Mouse (Mus musculus) embryo, embryonic 10 days (tissue): ENCODE results near the gene Unc13b.

Source experiments
- DNase-seq: peaks from one replicate; pipeline ENCODE4 v3.0.0-alpha.2; 2015; ENCODE audit warnings: low spot score

Unc13b gene

GRCm38 (mm10) chr4:43058753-43059654, at the start of gene Unc13b:
TSS of gene Unc13b (plus strand) at chr4:43058953.
- DNase-seq = peak; percentile 91

GRCm38 (mm10) chr4:43010161-43011038, 48.4 kb upstream of the Unc13b start, which contains the start of gene Fancg:
TSS of gene Fancg (minus strand) at chr4:43010506.
- peak; percentile 94 for DNase-seq

GRCm38 (mm10) chr4:43012091-43012490, 46.7 kb upstream of the Unc13b start:
- DNase-seq = no peak

- no peak for DNase-seq
These were observed 40.6 kb upstream of the Unc13b start for GRCm38 (mm10) chr4:43018156-43018555.

- DNase-seq = no peak
These were observed 39.6 kb upstream of the Unc13b start for GRCm38 (mm10) chr4:43019176-43019575.

GRCm38 (mm10) chr4:43019641-43020465, 38.9 kb upstream of the Unc13b start:
- DNase-seq = no peak

DNA sequence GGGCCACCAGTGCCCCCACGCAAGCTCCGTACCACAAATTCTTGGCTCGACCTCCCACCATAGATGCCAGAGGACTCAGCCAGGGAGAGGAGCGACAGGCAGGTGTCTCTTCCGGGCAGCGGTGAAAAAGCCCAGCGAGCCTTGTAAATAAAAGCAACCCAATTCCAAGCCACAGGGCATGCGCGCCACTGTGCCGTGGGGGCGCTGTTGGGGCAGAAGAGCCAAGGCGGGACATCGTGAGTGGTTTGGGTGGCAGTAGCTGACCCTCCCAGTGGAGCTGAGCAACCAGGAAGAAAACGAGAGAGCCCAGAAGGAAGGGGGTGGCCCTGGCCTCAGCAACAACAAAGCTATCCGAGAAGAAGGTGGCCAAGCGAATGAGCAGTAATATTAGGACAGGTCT, 37.9 kb upstream of the Unc13b start:
- no peak for DNase-seq

DNA sequence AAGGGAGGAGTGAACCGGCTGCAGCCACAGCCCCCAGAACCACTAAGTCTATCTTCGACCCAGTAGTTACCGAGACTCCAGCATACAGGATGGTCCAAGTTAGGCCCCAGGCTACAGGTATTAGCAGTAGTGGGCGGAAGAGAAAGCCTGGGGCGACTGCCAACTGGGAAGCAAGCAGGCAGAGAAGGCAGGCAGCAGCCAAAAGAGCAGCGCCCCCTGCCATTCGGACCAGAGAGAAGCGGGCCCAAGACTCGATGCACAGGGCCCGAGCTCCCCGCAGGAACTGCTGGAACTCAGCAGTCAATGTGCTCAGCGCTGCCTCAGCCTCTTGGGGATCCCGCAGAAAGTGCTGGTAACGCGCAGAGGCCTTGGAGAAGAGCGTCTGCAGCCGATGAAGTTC, 37.4 kb upstream of the Unc13b start:
- DNase-seq = no peak

DNA sequence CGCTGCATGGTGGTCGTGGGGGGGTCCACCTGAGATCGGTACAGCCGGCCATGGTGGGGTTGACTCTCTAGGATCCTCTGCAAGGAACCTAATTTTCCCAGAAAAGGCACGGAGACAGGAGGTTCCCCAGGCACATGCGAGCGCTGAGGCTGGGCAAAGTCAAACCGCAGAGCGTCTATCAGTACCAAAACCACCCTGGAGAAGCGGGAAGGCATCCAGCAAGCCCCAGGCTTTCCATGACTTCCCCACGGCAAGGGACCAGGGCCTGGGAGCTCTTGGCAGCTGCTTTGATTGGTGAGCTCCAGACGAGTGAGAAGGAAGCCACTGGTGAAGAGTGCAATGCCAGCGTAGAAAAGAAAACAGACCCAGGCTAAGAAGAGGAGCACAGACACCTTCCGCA, 34.1 kb upstream of the Unc13b start:
- DNase-seq = no peak

DNA sequence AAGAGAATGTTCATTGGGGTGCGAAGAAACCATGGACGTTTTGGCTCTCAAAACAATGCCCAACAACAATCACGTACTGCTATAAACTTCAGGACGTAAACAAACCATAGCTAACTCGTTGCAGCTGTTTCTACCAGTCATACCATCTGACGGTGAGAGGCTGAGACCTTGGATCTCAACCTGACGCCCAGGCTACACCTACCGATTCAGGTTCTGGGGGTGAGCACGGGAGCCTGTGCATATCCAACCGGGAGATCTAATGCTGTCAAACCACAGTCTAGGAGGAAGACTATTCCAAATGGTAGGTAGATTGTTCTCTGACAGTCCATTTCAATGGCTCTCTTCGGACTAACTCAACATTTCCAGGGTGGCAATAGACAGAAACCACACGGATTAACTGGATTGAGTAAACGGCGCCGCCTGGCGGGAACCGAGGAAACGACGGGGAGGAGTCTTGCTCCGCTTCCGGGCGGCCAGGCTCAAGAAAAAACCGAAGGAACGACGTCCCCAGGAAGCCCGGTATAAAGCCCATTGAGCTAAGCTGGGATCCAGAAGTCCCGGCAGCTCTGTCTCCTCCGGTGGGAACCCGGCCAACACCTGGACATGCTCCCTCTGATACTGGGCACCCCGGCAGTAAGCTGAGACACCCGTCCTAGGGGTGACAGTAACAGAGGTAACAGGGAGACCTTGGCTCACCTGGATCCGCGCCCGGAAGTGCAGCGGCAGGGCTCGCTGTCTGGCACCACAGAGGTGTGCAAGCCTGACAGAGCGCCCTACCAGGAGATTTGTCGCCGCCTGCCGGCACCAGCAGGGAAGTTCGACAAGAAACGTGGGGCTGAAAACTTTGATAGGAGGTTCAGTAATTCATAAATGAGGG, 33.4 kb upstream of the Unc13b start, which contains the start of gene Pigo:
Gene Pigo, minus strand, starts transcription at position 736 of the 877 bp plus-strand sequence.
- peak; percentile 93 for DNase-seq

- DNase-seq = no peak
These were observed 29.6 kb upstream of the Unc13b start for GRCm38 (mm10) chr4:43029121-43029520.

GRCm38 (mm10) chr4:43029749-43030148, 29.0 kb upstream of the Unc13b start:
- DNase-seq = no peak

GRCm38 (mm10) chr4:43030352-43030751, 28.4 kb upstream of the Unc13b start:
- no peak for DNase-seq

DNA sequence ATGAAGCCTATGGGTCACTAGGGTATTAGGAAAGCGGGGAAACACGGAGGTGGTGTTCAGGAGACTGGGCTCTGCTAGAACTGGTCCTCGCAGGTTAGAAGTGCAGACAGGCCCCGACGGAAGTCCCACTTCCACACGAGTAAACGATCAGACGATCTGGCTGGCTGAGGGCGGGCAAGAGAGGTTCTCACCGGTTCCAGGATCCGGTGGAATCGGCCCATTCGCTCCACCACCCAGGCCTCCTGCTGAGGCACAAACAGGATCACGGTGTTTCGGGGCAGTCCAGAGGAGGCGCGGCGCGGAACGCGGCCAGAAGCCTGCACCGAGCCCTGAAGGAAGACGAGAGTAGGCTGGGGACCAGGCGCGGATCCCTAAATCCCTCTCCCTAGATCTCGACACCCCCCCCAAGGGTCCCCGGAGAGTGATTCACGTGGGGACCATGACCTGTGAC, 27.9 kb upstream of the Unc13b start:
- DNase-seq = no peak

DNA sequence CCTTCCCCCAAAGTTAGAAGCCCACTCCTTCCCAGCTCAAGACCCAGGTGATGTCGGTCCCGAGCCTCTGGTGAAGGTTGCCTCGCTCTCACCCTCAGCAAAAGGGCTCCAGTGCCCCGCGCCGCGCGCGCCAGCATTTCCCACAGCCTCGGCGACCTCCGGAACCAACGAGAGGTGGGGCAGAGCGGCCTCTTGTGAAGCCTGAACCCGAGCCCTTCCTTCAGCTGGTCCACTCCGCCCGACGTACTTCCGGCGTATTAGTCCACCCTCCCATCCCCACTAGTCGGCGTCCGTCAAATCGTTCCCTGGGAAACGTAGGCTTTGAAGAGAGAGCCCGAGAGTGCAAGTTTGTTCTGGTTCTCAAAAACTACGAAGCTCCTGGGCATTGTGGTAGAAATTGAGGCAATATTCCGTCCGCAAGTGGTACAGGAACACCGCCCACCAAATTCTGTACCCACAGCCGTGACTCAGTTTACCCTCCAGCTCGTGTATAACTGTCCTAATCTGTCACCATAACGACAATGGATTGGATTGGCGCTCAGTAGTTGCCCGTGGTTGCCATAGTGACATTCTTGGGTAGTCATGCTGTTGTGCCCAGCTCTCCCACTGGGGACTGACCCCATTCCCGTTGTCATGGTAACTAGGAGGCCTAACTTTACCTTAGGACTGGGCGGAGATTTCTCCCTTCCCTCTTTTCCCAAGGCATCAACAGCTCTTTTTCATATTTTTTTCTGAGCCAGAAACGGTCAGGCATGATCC, 27.3 kb upstream of the Unc13b start, which contains the start of gene Stoml2:
Gene Stoml2, minus strand, starts transcription at position 474 of the 759 bp plus-strand sequence.
- peak; percentile 98 for DNase-seq

DNA sequence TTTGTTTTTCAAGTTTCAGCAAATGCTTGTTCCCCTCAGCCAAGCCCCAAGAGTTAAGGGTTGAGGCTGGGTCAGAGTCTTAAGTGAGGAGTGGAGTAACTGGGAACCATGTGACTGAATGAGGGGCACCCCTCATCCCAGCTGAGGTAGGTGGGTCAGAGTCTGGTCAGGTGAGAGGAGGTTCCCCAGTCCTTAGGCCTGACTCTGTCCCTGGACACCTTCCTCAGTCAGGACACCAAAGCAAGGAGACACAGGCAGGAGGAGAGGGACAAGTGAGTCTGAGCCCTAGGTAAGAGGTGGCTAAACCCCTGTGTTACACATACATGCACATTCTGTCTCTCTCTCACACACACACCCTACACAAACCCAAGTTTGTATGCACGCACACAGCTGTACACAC, 26.3 kb upstream of the Unc13b start:
- no peak for DNase-seq

DNA sequence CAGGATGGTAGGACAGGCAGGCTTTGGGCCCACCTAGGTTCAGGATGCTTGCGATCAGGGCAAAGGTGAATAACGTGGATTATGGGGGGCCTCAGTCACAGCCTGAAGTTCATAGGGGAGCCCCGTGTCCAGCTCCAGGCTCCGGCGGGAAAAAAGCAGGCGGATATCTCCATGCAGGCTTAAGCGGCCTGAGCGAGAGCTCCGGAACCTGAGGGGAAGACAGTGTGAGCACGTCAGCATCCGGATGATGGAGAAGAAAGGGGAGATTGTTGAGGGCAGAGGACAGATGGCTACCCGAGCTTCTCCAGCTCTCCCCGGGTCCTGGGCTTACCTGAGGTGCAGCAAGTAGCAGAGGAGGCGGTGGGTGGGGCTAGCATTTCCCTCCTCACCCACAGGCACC, 25.3 kb upstream of the Unc13b start:
- DNase-seq = no peak

GRCm38 (mm10) chr4:43035851-43036250, 22.9 kb upstream of the Unc13b start:
- DNase-seq = no peak

GRCm38 (mm10) chr4:43036356-43036755, 22.4 kb upstream of the Unc13b start:
- DNase-seq = no peak
